Mouse (Mus musculus) intestine, embryonic 16.5 days (tissue): ENCODE data around the gene Megf8. TPM values are rescaled to one million over a fixed set of nuclear protein-coding genes. Genes with fewer than 3 reads are reported as not detected.
A peak's percentile ranks its signal among the peaks of the same experiment; 100 is the strongest.

Source experiments
- ATAC-seq: fragments of 200-750 bp; cut with Nextera tagmentation; 2 replicates; pipeline ENCODE4 v1.8.0; 2017; ENCODE audit warnings: moderate TSS enrichment, moderate library complexity
- H3K27ac ChIP-seq: fragments of 300-500 bp; sonication (generic); 2 replicates; pipeline ENCODE4 v1.5.1; 2014; ENCODE audit warnings: mild to moderate bottlenecking, low read length
- H3K27me3 ChIP-seq: fragments of 300-500 bp; sonication (generic); replicated peaks from 2 replicates; pipeline ENCODE4 v1.6.1; 2014; ENCODE audit warnings: low read length, control low read depth, mixed read lengths; ENCODE audit not compliant: control insufficient read depth, insufficient read depth
- H3K36me3 ChIP-seq: fragments of 300-500 bp; sonication (generic); 2 replicates; pipeline ENCODE4 v1.6.1; 2014; ENCODE audit warnings: low read length, control low read depth; ENCODE audit not compliant: control insufficient read depth, insufficient read depth
- H3K4me1 ChIP-seq: fragments of 300-500 bp; sonication (generic); 2 replicates; pipeline ENCODE4 v1.6.1; 2014; ENCODE audit warnings: low read length, control low read depth, mixed read lengths; ENCODE audit not compliant: control insufficient read depth, insufficient read depth
- H3K4me2 ChIP-seq: fragments of 300-500 bp; sonication (generic); 2 replicates; pipeline ENCODE4 v1.6.1; 2014; ENCODE audit warnings: low read depth, low read length, control low read depth
- H3K4me3 ChIP-seq: fragments of 300-500 bp; sonication (generic); 2 replicates; pipeline ENCODE4 v1.5.1; 2014; ENCODE audit warnings: mild to moderate bottlenecking, low read length
- H3K9ac ChIP-seq: fragments of 300-500 bp; sonication (generic); 2 replicates; pipeline ENCODE4 v1.6.1; 2014; ENCODE audit warnings: low read depth, low read length
- H3K9me3 ChIP-seq: fragments of 300-500 bp; sonication (generic); 2 replicates; pipeline ENCODE4 v1.6.1; 2016; ENCODE audit warnings: low read length, control low read depth; ENCODE audit not compliant: control insufficient read depth
- WGBS: fragments of 180-500 bp; shearing (Covaris S2); extraction: QIAGEN DNeasy Blood & Tissue Kit; methylation state at CpG from one replicate; pipeline ENCODE4 v1.1.7; 2014; 5-methylcytosine and 5-hydroxymethylcytosine counted together
- polyA plus RNA-seq: library from polyadenylated mRNA; unstranded; fragments of >200 nt; fragmentation: Nextera tagmentation; extraction: Ambion mirVana; gene quantifications from 2 replicates; pipeline ENCODE4 v1.2.1, GENCODE M21; 2015

Gene Megf8
- polyA plus RNA-seq, 1 experiment from 2014 or later = 6.8 TPM

GRCm38 (mm10) chr7:25348861-25349260 lies 31.9 kb downstream of the Megf8 start:
- H3K9me3 ChIP-seq = peaks cover 4% of the 10 kb centered on the region; the same call in 1 of the 2 replicates
- no peak overlapping the region for H3K4me2 ChIP-seq
- H3K4me3 ChIP-seq = no peak overlapping the region
- ATAC-seq = no peak
- H3K27ac ChIP-seq = no peak overlapping the region
- no peaks in the 10 kb centered on the region for H3K4me1 ChIP-seq
- peaks cover 22% of the 10 kb centered on the region for H3K36me3 ChIP-seq
- 83% methylated on average over 8 of the region's 8 CpGs for WGBS
- H3K9ac ChIP-seq = no peak overlapping the region
- H3K27me3 ChIP-seq = no peaks in the 10 kb centered on the region

GRCm38 (mm10) chr7:25358721-25359206 lies 41.8 kb downstream of the Megf8 start:
- Histone ChIP-seq H3K9ac (no peak overlapping the region), H3K9me3 (no peaks in the 10 kb centered on the region), H3K4me2 (no peak overlapping the region), H3K27me3 (no peaks in the 10 kb centered on the region), H3K36me3 (no peaks in the 10 kb centered on the region; the same call in 1 of the 2 replicates), H3K4me3 (no peak overlapping the region), H3K4me1 (no peaks in the 10 kb centered on the region), H3K27ac (no peak overlapping the region)
- 80% methylated on average over 19 of the region's 19 CpGs for WGBS
- ATAC-seq = peak; percentile 31; the same call in 1 of the 2 replicates

- H3K4me1 ChIP-seq = peaks cover 3% of the 10 kb centered on the region; the same call in 1 of the 2 replicates
- no peak overlapping the region for H3K4me3 ChIP-seq
- 85% methylated on average over 19 of the region's 19 CpGs for WGBS
- no peak for ATAC-seq
- H3K36me3 ChIP-seq = peaks cover 4% of the 10 kb centered on the region; the same call in 1 of the 2 replicates
- H3K9me3 ChIP-seq = no peaks in the 10 kb centered on the region
- peaks cover 14% of the 10 kb centered on the region for H3K27me3 ChIP-seq
- H3K27ac ChIP-seq = no peak overlapping the region
- no peak overlapping the region for H3K9ac ChIP-seq
- H3K4me2 ChIP-seq = no peak overlapping the region
These were observed 46.2 kb downstream of the Megf8 start for GRCm38 (mm10) chr7:25363151-25363550.

- Histone ChIP-seq H3K4me3 (no peak overlapping the region), H3K4me1 (peaks cover 3% of the 10 kb centered on the region; the same call in 1 of the 2 replicates), H3K4me2 (no peak overlapping the region), H3K9ac (no peak overlapping the region), H3K36me3 (peaks cover 4% of the 10 kb centered on the region; the same call in 1 of the 2 replicates), H3K9me3 (no peaks in the 10 kb centered on the region), H3K27me3 (peaks cover 19% of the 10 kb centered on the region), H3K27ac (no peak overlapping the region)
- WGBS = 94% methylated on average over 17 of the region's 17 CpGs
- ATAC-seq = no peak
These were observed 46.7 kb downstream of the Megf8 start for GRCm38 (mm10) chr7:25363632-25364031.

GRCm38 (mm10) chr7:25365937-25366625 lies 49.1 kb downstream of the Megf8 start:
- 39% methylated on average over 13 of the region's 13 CpGs for WGBS
- Histone ChIP-seq H3K4me3 (no peak overlapping the region), H3K4me2 (no peak overlapping the region), H3K9ac (no peak overlapping the region), H3K27me3 (peaks cover 30% of the 10 kb centered on the region), H3K36me3 (peaks cover 4% of the 10 kb centered on the region; the same call in 1 of the 2 replicates), H3K4me1 (peaks cover 3% of the 10 kb centered on the region; the same call in 1 of the 2 replicates), H3K27ac (no peak overlapping the region), H3K9me3 (no peaks in the 10 kb centered on the region)
- ATAC-seq = no peak; the same call in 1 of the 2 replicates

- peaks cover 3% of the 10 kb centered on the region; the same call in 1 of the 2 replicates for H3K4me1 ChIP-seq
- H3K36me3 ChIP-seq = 0 out of 2 replicates have a peak, but pooled peaks cover 4% of the 10 kb centered on the region
- H3K9ac ChIP-seq = no peak overlapping the region
- H3K9me3 ChIP-seq = no peaks in the 10 kb centered on the region
- H3K27ac ChIP-seq = no peak overlapping the region
- H3K27me3 ChIP-seq = peaks cover 30% of the 10 kb centered on the region
- WGBS = 2% methylated on average over 33 of the region's 33 CpGs
- 0 out of 2 replicates have a peak overlapping the region, but pooled peaks have one; percentile 9 for H3K4me3 ChIP-seq
- H3K4me2 ChIP-seq = 0 out of 2 replicates have a peak overlapping the region, but pooled peaks have one; percentile 22
- no peak; the same call in 1 of the 2 replicates for ATAC-seq
These were observed 50.8 kb downstream of the Megf8 start for GRCm38 (mm10) chr7:25367632-25368293.

GRCm38 (mm10) chr7:25368333-25368732 lies 51.4 kb downstream of the Megf8 start:
- H3K36me3 ChIP-seq = 0 out of 2 replicates have a peak, but pooled peaks cover 4% of the 10 kb centered on the region
- 23% methylated on average over 12 of the region's 12 CpGs for WGBS
- no peak overlapping the region for H3K4me2 ChIP-seq
- H3K4me3 ChIP-seq = no peak overlapping the region
- H3K27ac ChIP-seq = no peak overlapping the region
- no peaks in the 10 kb centered on the region for H3K9me3 ChIP-seq
- no peak for ATAC-seq
- peaks cover 30% of the 10 kb centered on the region for H3K27me3 ChIP-seq
- H3K4me1 ChIP-seq = peaks cover 3% of the 10 kb centered on the region; the same call in 1 of the 2 replicates
- H3K9ac ChIP-seq = no peak overlapping the region

- Histone ChIP-seq H3K36me3 (0 out of 2 replicates have a peak, but pooled peaks cover 2% of the 10 kb centered on the region), H3K9me3 (no peaks in the 10 kb centered on the region), H3K27ac (no peak within 1 kb of the TSS), H3K4me2 (no peak within 1 kb of the TSS), H3K4me1 (peaks cover 3% of the 10 kb centered on the region; the same call in 1 of the 2 replicates), H3K4me3 (no peak within 1 kb of the TSS), H3K9ac (no peak within 1 kb of the TSS), H3K27me3 (peaks cover 30% of the 10 kb centered on the region)
- WGBS = 50% methylated on average over 12 of the region's 12 CpGs
- ATAC-seq = no peak
These were observed 52.2 kb downstream of the Megf8 start, which contains the start of gene Cnfn for GRCm38 (mm10) chr7:25369058-25369749. Cnfn (minus strand) TSS chr7:25369724.

- no peak overlapping the region for H3K9ac ChIP-seq
- H3K4me1 ChIP-seq = peaks cover 6% of the 10 kb centered on the region
- H3K27ac ChIP-seq = no peak overlapping the region
- peaks cover 23% of the 10 kb centered on the region for H3K27me3 ChIP-seq
- 84% methylated on average over 5 of the region's 5 CpGs for WGBS
- H3K9me3 ChIP-seq = no peaks in the 10 kb centered on the region
- no peaks in the 10 kb centered on the region for H3K36me3 ChIP-seq
- no peak overlapping the region for H3K4me3 ChIP-seq
- no peak overlapping the region for H3K4me2 ChIP-seq
- ATAC-seq = no peak
These were observed 55.5 kb downstream of the Megf8 start for GRCm38 (mm10) chr7:25372441-25372840.
